Mouse (Mus musculus) B cell, adult (primary cell): ENCODE results near the gene Ppp1r35. TPM values are rescaled to one million over a fixed set of nuclear protein-coding genes. Genes with fewer than 3 reads are reported as not detected.

ENCODE experiments used
- total RNA-seq: library from RNA; stranded (reverse); gene quantifications from 4 replicates; pipeline ENCODE4 v1.2.4, GENCODE M21; 2023; ENCODE audit not compliant: inconsistent age

Gene Ppp1r35
- 19.3 to 26.7 TPM (median 22.2 TPM) in 4 replicates for total RNA-seq

GRCm38 (mm10) chr5:137778635-137779034 is at the start of gene Ppp1r35:
Gene Ppp1r35, plus strand, starts transcription at chr5:137778849.

DNA sequence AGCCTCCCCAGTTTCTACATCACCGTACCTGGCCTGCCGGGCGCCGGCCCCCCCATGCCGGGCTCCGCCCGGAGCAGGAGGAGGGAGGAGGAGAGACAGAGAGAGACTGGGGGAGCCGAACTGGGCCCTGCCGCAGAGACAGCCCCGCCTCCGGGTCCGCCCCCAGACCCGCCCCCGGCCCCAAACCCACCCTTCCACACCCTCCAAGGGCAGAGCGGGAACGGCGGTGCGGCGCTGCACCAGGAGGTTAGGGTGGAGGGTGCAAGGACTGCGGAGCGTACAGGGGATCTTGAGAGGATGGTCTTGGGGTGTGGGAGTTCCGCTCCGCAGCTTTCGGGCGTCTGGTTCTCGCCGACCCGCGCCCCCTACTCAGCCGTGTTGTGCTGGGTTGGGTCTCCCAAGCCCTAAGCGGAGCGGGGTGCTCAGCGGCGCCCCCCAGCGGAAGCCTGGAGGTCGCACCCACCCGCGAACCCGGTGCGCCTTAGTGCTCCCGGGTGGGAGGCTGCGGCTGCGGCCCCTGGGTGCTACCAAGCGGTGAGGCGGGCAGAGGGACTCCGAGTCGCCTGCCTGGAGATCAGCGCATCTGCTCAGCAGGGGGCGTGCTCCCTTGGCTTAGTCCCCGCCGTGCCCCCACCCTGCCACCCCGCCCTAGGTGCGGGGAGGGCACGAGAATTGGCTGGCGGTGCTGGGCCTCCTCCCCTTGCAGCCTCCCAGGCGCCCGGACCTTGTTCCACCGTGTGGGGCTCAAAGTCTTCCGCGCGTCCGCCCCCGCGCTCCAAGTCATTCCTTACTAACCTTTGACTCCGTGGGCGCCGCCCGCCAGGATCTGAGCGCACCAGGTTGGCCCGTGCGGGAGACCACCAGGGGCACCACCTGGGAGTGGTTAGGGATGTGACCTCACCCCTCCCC is 37.4 kb upstream of the Ppp1r35 start, which contains the start of gene Nyap1:
Nyap1 (minus strand) TSS at position 585 of the 909 bp plus-strand sequence.

DNA sequence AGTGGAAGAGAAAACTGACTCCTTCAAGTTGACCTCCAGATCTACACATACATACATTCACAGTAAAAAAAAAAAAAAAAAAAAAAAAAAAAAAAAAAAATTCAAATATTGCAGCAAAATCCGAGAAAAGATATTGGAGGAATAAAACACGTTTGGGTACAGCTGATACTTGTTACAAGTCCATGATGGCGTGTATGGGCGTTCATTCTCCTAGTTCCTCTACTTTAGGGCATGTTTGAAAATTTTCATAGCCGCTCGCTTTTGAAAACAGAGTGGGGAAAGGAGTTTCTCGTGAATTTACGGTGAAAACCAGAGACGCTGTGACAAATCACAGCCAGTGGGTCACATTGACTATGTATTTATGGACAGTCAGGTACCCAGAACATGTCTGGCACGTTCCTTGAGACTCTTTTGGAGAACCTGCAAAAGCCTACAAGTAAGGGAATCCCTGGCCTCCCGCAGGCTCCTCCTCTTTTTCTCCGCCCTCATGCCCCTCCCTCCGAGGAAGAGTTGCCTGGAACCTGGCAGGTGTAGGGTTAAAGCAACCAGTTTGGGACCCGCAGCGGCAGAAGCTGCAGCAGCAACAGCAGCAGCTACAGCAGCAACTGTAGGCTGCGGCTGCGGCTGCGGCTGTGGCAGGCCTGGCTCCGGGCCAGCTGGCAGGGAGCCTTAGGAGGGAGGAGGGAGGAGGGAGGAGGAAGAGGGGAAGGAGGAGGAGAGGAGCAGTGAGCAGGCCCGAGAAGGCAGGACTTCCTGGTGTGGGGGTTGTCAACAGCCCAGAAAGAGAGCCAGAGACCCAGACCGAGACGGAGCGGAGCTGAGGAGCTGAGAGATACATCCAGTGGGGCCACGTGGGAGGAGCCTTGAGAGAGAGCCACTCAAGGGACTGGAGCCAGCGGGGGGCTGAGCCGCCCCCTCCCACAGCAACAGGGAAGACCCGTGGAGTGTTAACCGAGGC is 33.2 kb upstream of the Ppp1r35 start, which contains the start of gene Tsc22d4:
Tsc22d4 (plus strand) TSS at position 517 of the 958 bp plus-strand sequence.

DNA sequence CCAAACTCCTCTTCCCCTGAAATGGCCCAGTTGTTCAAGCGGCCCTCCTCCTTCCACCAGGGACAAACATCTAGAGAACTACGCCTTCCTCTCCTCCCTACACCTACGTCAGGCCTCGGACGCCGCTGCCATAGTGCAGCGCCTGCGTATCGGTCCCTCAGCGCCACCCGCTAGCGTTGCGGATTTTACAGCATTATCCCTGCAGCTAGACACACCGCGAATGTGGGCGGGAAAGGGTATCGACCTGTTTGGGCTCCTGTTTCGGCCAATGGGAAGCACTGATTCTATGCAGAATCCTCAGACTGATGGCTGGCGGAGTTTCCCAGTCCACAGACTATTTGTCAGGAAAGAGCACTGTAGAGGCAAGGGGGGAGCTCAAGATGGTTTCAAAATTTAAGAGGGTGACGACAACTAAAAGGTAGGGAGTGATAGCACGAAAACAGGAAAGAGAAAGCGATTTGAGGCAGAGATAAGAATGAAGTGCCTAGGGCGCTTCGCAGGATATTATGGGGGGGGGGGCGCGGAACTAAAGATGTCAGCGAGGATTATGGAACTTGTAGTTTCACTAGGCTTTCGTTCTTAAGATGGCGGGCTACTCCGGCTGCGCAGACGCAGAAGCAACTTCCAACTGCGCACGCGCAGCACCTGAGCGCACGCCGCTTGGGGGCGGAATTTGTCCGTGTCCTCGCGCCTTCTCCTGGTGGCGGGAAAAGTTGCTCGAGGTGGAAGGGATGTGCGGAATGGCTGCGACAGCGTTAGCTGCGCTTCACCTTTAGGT is 8.7 kb downstream of the Ppp1r35 start, which contains the start of the genes Mepce and Zcwpw1:
Mepce (minus strand) TSS at position 505 of the 778 bp plus-strand sequence.
Zcwpw1 (plus strand) TSS at position 648 of the 778 bp plus-strand sequence.

Other genes with a start within 250 kb of the Ppp1r35 start
- gene Epo, start 245.6 kb upstream of the Ppp1r35 start, total RNA-seq, result not detected in 4 replicates
- 346 to 423 TPM (median 404 TPM) in 4 replicates for gene Gnb2, start 245.3 kb upstream of the Ppp1r35 start, total RNA-seq
- gene Actl6b, start 225.3 kb upstream of the Ppp1r35 start, total RNA-seq, result not detected in 4 replicates
- gene Tfr2, start 209.0 kb upstream of the Ppp1r35 start, total RNA-seq, result 0.29 to 1.5 TPM (median 0.71 TPM) in 4 replicates
- gene Mospd3, start 177.8 kb upstream of the Ppp1r35 start, total RNA-seq, result 32.1 to 44.5 TPM (median 37.3 TPM) in 4 replicates
- 1.1 to 2.3 TPM (median 1.5 TPM) in 4 replicates for gene Pcolce, start 165.1 kb upstream of the Ppp1r35 start, total RNA-seq
- 0.22 to 0.45 TPM (median 0.30 TPM) in 3 of 4 replicates, not detected in the other for gene Fbxo24, start 149.8 kb upstream of the Ppp1r35 start, total RNA-seq
- gene Lrch4, start 149.7 kb upstream of the Ppp1r35 start, total RNA-seq, result 206 to 213 TPM (median 209 TPM) in 4 replicates
- 58.1 to 62.4 TPM (median 60.8 TPM) in 4 replicates for gene Gm20605, start 149.7 kb upstream of the Ppp1r35 start, total RNA-seq
- gene Sap25, start 137.5 kb upstream of the Ppp1r35 start, total RNA-seq, result 84.0 to 92.8 TPM (median 85.8 TPM) in 4 replicates
- not detected in 4 replicates for gene Irs3, start 133.1 kb upstream of the Ppp1r35 start, total RNA-seq
- gene Agfg2, start 94.1 kb upstream of the Ppp1r35 start, total RNA-seq, result 17.4 to 20.9 TPM (median 18.1 TPM) in 4 replicates
- gene Nyap1, start 37.2 kb upstream of the Ppp1r35 start, total RNA-seq, result 0.21 to 0.48 TPM (median 0.42 TPM) in 4 replicates
- gene Tsc22d4, start 33.1 kb upstream of the Ppp1r35 start, total RNA-seq, result 201 to 221 TPM (median 212 TPM) in 4 replicates
- 82.8 to 102 TPM (median 90.4 TPM) in 4 replicates for gene Mepce, start 8.8 kb downstream of the Ppp1r35 start, total RNA-seq
- gene Zcwpw1, start 8.9 kb downstream of the Ppp1r35 start, total RNA-seq, result 19.2 to 24.6 TPM (median 22.6 TPM) in 4 replicates
- gene Pilra, start 57.4 kb downstream of the Ppp1r35 start, total RNA-seq, result 1.3 to 3.1 TPM (median 1.7 TPM) in 4 replicates
- 1.3 to 3.3 TPM (median 1.5 TPM) in 4 replicates for gene Pilrb1, start 79.3 kb downstream of the Ppp1r35 start, total RNA-seq
- gene Pilrb2, start 93.0 kb downstream of the Ppp1r35 start, total RNA-seq, result 1.1 to 2.5 TPM (median 1.6 TPM) in 3 of 4 replicates, not detected in the other
- gene Cyp3a13, start 142.8 kb downstream of the Ppp1r35 start, total RNA-seq, result not detected in 4 replicates
- not detected in 4 replicates for gene Gjc3, start 184.2 kb downstream of the Ppp1r35 start, total RNA-seq
- gene Azgp1, start 202.7 kb downstream of the Ppp1r35 start, total RNA-seq, result not detected in 4 replicates
- not detected in 4 replicates for gene Smok3a, start 242.4 kb downstream of the Ppp1r35 start, total RNA-seq
- gene Smok3b, start 242.6 kb downstream of the Ppp1r35 start, total RNA-seq, result not detected in 4 replicates